Mouse (Mus musculus): ENCODE results near the gene Ube2n.

- no peak for TF ChIP-seq POLR2A (IDR thresholded peaks at IDR 0.05; ENCODE audit: insufficient read depth, low read length)
- TF ChIP-seq EP300 (IDR thresholded peaks at IDR 0.05; ENCODE audit: insufficient read depth, low read depth, low read length) = no peak
- no peak for TF ChIP-seq CTCF (IDR thresholded peaks at IDR 0.05; ENCODE audit: low read depth, low read length)
Observed at GRCm38 (mm10) chr10:95477516-95477915, 37.4 kb upstream of the Ube2n start.

Measured in ES-Bruce4 (cell line).